Mouse (Mus musculus) adrenal gland, postnatal 25 days (tissue): ENCODE measurements around the gene Ly6g6e. TPM values are rescaled to one million over a fixed set of nuclear protein-coding genes. Genes with fewer than 3 reads are reported as not detected.

ENCODE experiments used
- total RNA-seq: library from RNA; stranded (reverse); gene quantifications from 2 replicates; pipeline ENCODE4 v1.2.3, GENCODE M21; 2021

Ly6g6e gene
- total RNA-seq, 1 experiment from 2014 or later, result not detected

Other genes with a start within 250 kb of the Ly6g6e start
- gene Stk19, start 240.0 kb upstream of the Ly6g6e start, total RNA-seq, result 45.1 and 45.5 TPM in 2 replicates
- 54.8 and 65.0 TPM in 2 replicates for gene Dxo, start 239.9 kb upstream of the Ly6g6e start, total RNA-seq
- 69.2 and 79.3 TPM in 2 replicates for gene Skiv2l, start 226.7 kb upstream of the Ly6g6e start, total RNA-seq
- gene Nelfe, start 226.5 kb upstream of the Ly6g6e start, total RNA-seq, result 57.9 and 61.6 TPM in 2 replicates
- gene Cfb, start 214.4 kb upstream of the Ly6g6e start, total RNA-seq, result 6.5 and 18.6 TPM in 2 replicates
- 15.0 and 22.5 TPM in 2 replicates for gene Zbtb12, start 197.4 kb upstream of the Ly6g6e start, total RNA-seq
- gene Gm20547, start 194.9 kb upstream of the Ly6g6e start, total RNA-seq, result not detected in 2 replicates
- 71.7 and 86.4 TPM in 2 replicates for gene C2, start 178.6 kb upstream of the Ly6g6e start, total RNA-seq
- 158 and 186 TPM in 2 replicates for gene Ehmt2, start 178.4 kb upstream of the Ly6g6e start, total RNA-seq
- 1.7 and 2.4 TPM in 2 replicates for gene Slc44a4, start 162.4 kb upstream of the Ly6g6e start, total RNA-seq
- 26.1 and 27.6 TPM in 2 replicates for gene Neu1, start 145.6 kb upstream of the Ly6g6e start, total RNA-seq
- gene Hspa1b, start 117.7 kb upstream of the Ly6g6e start, total RNA-seq, result 29.0 and 79.3 TPM in 2 replicates
- gene Gm20481, start 107.0 kb upstream of the Ly6g6e start, total RNA-seq, result not detected in 2 replicates
- 18.9 and 33.6 TPM in 2 replicates for gene Hspa1a, start 104.7 kb upstream of the Ly6g6e start, total RNA-seq
- 0.27 TPM in 1 of 2 replicates, not detected in the other for gene Hspa1l, start 104.2 kb upstream of the Ly6g6e start, total RNA-seq
- 39.6 and 51.2 TPM in 2 replicates for gene Lsm2, start 95.0 kb upstream of the Ly6g6e start, total RNA-seq
- gene Vars, start 75.9 kb upstream of the Ly6g6e start, total RNA-seq, result 62.4 and 64.8 TPM in 2 replicates
- gene Vwa7, start 60.3 kb upstream of the Ly6g6e start, total RNA-seq, result 0.57 and 0.97 TPM in 2 replicates
- 0.61 TPM in 1 of 2 replicates, not detected in the other for gene Sapcd1, start 48.9 kb upstream of the Ly6g6e start, total RNA-seq
- 1.3 and 1.6 TPM in 2 replicates for gene Msh5, start 30.2 kb upstream of the Ly6g6e start, total RNA-seq
- gene Clic1, start 26.9 kb upstream of the Ly6g6e start, total RNA-seq, result 79.7 and 90.5 TPM in 2 replicates
- gene Ddah2, start 17.9 kb upstream of the Ly6g6e start, total RNA-seq, result 14.2 and 17.8 TPM in 2 replicates
- not detected in 2 replicates for gene Ly6g6c, start 11.5 kb upstream of the Ly6g6e start, total RNA-seq
- 0.24 TPM in 1 of 2 replicates, not detected in the other for gene Mpig6b, start 10.7 kb upstream of the Ly6g6e start, total RNA-seq
- 1.5 and 2.0 TPM in 2 replicates for gene Ly6g6d, start 1.2 kb downstream of the Ly6g6e start, total RNA-seq
- gene Ly6g6f, start 8.7 kb downstream of the Ly6g6e start, total RNA-seq, result not detected in 2 replicates
- gene Abhd16a, start 12.4 kb downstream of the Ly6g6e start, total RNA-seq, result 67.1 and 84.9 TPM in 2 replicates
- not detected in 2 replicates for gene Ly6g5c, start 31.4 kb downstream of the Ly6g6e start, total RNA-seq
- 0.30 and 0.81 TPM in 2 replicates for gene Ly6g5b, start 38.5 kb downstream of the Ly6g6e start, total RNA-seq
- gene Gpank1, start 44.6 kb downstream of the Ly6g6e start, total RNA-seq, result 19.0 and 19.4 TPM in 2 replicates
- 201 and 272 TPM in 2 replicates for gene Csnk2b, start 45.2 kb downstream of the Ly6g6e start, total RNA-seq
- gene D17H6S53E, start 49.5 kb downstream of the Ly6g6e start, total RNA-seq, result 23.0 and 29.7 TPM in 2 replicates
- 2.9 TPM in 1 of 2 replicates, not detected in the other for gene Apom, start 55.1 kb downstream of the Ly6g6e start, total RNA-seq
- gene Bag6, start 58.3 kb downstream of the Ly6g6e start, total RNA-seq, result 403 and 461 TPM in 2 replicates
- 268 and 310 TPM in 2 replicates for gene Prrc2a, start 88.0 kb downstream of the Ly6g6e start, total RNA-seq
- gene Aif1, start 99.2 kb downstream of the Ly6g6e start, total RNA-seq, result 2.3 and 3.0 TPM in 2 replicates
- gene Lst1, start 111.5 kb downstream of the Ly6g6e start, total RNA-seq, result 5.2 TPM in 1 of 2 replicates, not detected in the other
- 2.8 and 8.5 TPM in 2 replicates for gene Ltb, start 117.5 kb downstream of the Ly6g6e start, total RNA-seq
- gene Tnf, start 125.1 kb downstream of the Ly6g6e start, total RNA-seq, result 0.58 and 0.76 TPM in 2 replicates
- gene Lta, start 128.4 kb downstream of the Ly6g6e start, total RNA-seq, result 0.30 TPM in 1 of 2 replicates, not detected in the other
- gene Gm16181, start 143.9 kb downstream of the Ly6g6e start, total RNA-seq, result not detected in 2 replicates
- 8.0 and 8.4 TPM in 2 replicates for gene Atp6v1g2, start 156.8 kb downstream of the Ly6g6e start, total RNA-seq
- 18.3 and 24.1 TPM in 2 replicates for gene Nfkbil1, start 158.9 kb downstream of the Ly6g6e start, total RNA-seq
- 237 and 249 TPM in 2 replicates for gene Ddx39b, start 164.8 kb downstream of the Ly6g6e start, total RNA-seq
- gene H2-D1, start 185.8 kb downstream of the Ly6g6e start, total RNA-seq, result 86.1 and 109 TPM in 2 replicates
- 0.90 and 2.0 TPM in 2 replicates for gene H2-Q1, start 243.5 kb downstream of the Ly6g6e start, total RNA-seq